Mouse (Mus musculus): ENCODE measurements around the gene Dusp16.
A peak's percentile ranks its signal among the peaks of the same experiment; 100 is the strongest.

The Dusp16 gene

DNA sequence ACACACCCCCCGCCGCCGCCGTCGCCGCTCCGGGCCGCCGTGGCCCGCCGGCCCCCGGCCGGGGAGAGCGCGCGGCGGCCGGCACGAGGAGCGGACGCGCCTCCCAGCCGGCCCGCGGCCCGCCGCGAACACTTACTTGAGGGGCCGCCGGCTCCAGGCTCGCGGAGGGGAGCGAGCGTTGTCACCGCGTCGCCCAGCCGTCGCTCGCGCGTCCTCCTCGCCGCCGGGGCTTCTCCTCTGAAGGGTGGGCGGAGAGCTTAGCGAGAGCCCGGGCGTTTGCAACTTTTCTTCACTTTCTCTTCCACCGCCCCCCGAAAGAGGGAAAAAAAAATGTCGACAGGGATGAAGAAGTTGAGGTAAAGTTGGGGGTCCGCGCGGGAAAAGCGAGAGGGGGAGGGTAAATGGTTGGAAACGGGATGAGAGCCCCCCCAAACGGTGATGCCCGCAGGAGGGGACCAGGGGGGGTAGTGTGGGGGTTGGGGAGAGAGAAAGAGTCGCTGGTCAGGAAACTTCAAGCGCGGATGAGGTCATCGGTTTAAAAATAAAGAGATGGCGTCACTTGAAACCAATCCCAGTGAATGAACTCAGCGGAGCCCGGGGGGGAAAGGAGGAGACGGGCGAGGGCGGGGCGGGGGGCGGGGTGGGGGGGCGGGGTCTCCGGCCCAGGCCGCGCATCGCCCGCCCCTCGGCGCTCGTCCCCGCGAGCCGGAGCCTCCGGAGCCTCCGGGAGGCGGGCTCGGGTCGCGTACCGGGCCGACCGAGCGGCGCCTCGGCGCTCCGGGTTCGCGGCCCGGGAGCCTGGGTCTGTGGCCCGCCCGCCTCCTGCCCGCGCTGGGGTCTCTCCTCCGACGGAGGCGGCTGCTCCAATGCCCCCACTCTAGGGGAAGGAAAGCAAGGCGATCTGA lies at the start of gene Dusp16:
Gene Dusp16 (minus strand): TSS at position 485 of the 905 bp plus-strand sequence.
- peak; percentile 91 for DNase-seq (ENCODE audit: low read depth, low spot score)

DNA sequence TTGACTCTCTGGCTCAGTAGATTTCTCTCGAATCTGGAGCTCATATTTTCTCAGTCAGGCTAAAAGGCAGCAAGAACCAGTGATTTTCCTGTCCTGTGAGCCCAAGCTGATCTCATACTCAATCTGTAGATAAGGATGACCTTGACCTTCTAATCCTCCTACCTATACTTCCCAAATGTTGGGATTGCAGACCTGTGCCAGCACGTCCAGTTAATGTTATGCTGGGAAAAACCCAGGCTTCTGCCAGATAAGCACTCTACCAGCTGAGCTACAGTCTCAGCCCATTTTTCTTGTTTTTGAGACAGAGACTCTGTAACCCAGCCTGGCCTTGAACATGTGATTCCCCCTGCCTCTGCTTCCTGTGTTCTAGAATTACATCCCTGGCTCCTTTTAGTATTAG lies 47.9 kb upstream of the Dusp16 start:
- DNase-seq (ENCODE audit: low read depth, low spot score): no peak

DNA sequence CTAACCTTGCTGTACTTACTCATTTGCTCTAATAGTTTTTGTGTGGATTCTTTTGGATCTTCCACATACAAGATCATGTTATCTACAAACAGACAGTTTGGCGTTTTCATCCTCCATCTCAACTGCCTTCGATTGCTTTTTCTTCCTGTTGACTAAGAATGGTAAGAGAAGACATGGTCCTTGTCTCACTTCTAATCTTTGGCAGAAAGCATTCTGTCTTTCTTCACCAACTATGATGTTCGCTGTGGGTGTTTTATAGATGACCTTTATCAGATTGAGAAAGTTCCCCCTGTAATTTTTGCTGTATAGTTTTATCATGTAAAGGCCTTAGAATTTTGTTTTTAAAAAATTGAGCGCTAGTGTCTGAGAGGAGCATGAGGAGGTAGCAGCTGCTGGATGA lies 45.7 kb upstream of the Dusp16 start:
- peak; percentile 25 for DNase-seq (ENCODE audit: low read depth, low spot score)

DNA sequence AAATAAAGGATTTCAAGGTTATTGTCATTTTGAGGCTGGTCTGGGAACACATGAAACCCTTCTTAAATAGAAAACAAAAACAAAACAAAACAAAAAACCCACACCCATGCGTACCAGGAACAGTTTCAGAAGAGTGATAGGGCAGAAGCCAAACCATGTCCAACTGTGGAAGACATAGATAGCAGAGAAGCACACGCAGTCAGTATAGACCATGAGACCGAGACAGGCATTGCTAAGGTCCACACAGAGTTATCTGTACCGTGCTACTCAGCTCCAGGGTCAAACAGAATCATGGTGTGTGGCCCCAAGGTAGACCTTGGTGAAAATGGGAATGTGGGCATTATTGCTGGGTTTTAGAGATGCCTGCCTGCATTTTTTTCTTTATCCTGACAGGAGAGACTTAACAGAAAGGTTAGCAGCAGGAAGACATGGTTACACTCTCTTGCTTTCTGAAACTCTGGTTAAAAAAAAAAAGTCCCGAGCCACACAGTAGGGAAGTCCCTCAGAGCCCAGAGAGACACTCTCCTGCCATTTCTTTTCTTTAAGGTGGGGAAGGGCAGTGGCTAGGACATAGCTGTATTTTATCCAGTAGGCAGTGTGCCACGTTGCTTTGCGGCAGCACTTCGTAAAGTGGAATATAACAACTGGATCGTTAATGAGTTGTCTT lies 42.3 kb upstream of the Dusp16 start:
- DNase-seq (ENCODE audit: low read depth, low spot score): no peak

DNA sequence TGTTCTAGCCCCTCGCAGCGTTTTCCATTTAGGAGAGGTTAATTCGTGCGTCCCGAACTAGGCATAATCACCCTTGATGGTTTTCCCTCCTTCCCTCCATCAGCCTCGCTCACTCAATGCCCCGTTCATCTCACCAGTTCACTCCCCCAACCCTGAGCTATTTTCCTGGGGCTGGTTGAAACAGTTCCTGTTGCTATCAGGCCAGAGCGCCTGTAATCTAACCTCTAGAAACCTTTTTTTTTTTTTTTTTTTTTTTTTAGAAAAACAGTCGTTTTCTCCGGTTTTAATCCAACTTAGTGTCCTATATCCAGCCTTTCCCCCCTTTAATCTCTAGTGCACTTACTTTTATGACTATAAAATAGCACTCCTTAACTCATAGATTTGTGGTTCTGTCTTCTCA lies 38.4 kb upstream of the Dusp16 start:
- DNase-seq (ENCODE audit: low read depth, low spot score): peak; percentile 38

DNA sequence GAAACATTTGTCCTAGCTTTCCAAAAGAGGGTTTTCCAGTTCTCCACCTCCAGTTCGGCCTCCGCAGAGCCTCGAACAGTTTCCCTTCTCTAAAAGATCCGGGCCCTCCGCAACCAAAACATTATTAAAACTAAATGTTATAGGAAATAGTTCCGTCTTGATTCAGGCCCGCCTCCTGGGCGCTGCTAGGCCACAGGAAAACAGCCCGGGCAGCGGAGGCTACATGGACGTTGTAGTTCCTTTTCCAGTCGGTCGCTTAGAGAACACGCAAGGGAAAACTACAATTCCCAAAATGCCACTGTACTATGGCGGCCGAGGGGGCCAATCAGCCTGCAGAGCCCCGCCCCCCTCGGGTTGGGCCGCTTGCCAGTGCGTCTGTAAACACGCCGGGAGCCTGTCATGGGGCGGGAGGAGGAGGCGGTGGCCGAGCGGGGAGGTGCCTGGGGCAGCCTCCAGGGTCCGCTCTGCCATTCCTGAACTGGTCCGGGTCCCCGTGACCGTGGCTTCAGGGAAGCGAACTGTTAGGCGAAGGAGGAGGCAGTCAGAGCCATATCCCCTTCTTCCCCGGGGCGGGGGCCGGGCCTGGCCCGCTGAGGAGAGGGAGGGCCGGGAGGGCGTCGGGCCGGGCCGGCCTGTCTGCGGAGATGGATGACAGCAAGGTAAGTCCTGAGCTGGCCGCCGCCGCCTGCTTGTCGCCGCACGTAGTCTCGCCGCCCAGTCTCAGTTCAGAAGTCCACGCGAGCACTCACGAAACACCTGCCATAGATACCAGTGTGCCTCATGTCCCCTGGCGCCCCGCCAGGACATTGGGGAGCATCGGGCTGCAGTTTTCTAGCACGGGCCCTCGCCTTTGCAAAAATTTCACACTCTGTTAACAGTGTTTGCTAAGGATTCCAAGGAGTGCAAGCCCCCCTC lies 37.6 kb upstream of the Dusp16 start, which contains the start of gene Crebl2:
Gene Crebl2 (plus strand): TSS at position 369 of the 915 bp plus-strand sequence.
- DNase-seq (ENCODE audit: low read depth, low spot score): peak; percentile 98

DNA sequence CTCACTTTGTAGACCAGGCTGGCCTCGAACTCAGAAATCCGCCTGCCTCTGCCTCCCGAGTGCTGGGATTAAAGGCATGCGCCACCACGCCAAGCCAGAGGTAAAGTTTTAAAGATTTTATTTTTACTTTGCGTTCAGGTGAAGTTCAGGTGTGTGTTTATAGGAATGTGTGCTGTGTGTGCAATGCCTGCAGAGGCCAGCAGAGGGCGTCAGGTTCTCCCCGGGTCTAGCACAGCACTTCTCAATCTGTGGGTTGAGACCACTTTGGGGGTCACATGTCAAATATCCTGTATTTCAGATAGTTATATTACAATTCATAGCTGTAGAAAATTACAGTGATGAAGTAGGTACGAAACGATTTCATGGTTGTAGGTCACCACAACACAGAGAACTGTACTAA lies 30.4 kb upstream of the Dusp16 start:
- peak; percentile 72 for DNase-seq (ENCODE audit: low read depth, low spot score)

DNA sequence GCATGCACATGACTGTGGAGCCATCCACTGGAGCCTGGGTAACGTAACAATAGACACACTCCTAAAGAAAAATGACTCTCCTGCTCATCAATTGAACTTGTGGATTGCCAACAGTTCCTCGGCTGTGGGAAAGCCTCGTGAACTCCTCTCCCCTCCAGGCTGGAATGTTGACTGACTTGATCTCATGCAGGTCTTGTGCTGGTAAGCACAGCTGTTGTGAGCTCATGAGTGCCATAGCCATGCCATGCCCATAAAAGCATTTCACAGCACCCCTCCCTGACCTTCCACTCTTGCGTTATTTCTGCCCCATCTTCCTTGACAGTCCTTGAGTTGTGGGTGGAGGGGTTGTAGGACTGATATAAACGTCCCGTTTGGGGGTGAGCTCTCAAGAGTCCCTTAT lies 28.0 kb upstream of the Dusp16 start:
- DNase-seq (ENCODE audit: low read depth, low spot score): no peak

DNA sequence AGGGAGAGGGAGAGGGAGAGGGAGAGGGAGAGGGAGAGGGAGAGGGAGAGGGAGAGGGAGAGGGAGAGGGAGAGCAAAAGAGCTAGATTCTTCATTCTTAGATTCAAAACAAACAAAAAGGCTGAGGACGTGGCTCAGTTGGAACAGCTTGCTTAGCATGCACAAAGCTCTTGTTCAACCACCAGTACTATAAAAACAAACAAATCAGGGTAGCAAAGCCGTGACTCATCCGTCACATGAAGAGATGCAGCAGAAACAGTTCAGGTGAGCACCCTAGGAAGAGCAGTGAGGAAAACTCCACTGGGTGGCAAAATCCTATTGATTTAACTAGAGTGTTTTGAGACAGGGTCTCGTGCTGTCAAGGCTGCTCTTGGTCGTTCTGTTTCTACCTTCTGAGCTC lies 27.3 kb upstream of the Dusp16 start:
- DNase-seq (ENCODE audit: low read depth, low spot score): no peak

DNA sequence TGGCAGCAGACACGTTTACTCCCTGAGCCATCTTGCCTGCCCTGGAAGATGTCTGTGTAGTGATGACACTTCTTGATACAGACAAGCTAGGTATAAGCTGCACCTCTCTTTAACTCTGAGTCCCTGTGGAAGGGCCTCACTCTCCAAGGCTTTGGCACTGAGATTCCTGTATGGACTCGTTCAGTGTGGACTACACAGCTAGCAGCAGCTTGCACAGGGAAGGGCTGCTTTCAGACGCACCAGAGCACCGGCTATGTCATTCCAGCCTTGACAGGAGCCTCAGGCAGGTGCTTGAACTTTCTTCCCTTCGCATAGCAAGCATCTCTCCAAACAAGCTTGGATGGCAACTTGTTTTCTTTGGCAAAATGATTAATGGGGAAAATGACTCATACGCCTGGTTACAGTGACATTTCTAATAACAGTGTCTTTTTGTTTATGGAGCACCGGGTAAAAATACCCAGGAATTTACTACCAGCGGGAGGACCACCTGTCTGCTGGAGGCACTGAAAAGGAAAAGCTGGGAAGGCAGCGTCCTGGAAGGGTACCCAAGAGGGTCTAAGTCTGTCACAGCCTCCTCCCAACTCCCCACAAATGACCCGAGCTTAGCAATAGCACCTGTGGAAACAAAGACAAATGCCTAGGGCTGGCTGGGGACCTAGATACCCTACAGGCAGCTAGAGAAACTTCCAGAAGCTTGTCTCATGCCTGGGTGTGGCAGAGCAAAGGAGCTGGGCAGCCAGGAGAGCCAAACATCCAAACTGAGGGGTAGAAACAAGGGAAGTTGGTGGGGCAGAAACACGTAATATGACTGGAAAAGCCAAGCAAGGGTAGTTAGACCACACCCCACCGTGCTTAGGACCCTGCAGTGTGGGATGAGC lies 24.9 kb upstream of the Dusp16 start:
- DNase-seq (ENCODE audit: low read depth, low spot score): no peak

DNA sequence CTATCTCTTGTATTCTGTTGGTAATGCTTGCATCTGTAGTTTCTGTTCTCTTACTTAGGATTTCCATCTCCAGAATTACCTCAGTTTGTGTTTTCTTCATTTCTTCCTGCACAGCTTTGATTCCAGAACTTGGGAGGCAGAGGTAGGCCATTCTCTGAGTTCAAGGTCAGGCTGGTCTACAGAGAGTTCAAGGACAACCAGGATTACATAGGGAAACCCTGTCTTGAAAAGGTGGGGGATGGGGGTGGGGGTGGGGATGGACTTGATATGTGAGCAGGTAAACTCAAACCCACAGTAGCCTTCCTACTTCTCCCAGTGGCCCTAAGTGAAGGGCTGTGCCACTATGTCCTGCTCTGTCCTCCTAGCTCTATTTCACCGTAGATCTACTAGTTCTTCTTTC lies 20.6 kb upstream of the Dusp16 start:
- DNase-seq (ENCODE audit: low read depth, low spot score): no peak

DNA sequence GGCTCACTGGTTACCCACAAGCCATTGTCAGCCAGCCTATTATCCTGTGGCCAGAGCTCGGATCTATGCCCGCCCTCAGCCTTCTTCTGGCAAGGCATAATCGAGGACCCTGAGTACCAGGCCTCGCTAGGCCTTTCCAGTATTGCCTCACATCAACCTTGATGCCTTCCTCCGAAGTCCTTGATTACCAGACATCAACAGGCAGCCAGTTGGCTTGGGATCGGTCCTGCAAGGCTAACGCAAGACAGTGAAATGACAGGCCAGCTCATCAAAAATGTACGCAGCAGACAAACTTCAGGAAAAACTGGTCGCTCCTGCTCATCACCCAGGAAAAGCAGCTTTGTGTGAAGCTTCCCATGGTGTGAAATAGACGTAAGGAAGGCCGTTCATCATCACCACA lies 15.4 kb upstream of the Dusp16 start:
- no peak for DNase-seq (ENCODE audit: low read depth, low spot score)

DNA sequence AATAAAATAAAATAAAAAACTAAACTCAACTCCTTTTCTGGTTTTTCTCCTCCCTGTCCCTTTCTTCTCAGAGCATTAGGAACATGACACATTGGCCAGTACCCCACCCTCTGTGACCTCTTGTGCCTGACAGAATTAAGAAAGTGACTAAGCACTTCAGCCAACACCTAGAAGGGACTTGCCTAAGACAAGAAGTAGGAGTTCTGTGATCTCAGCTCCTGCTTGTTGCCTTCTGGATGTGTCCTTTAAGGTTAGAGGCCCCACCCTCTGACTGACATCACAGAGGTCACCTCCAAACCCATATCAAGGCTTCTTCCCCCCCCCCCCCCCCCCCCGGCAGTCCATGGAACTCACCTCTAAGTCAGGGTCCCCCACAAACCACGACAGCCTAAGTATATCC lies 14.7 kb upstream of the Dusp16 start:
- DNase-seq (ENCODE audit: low read depth, low spot score): no peak

DNA sequence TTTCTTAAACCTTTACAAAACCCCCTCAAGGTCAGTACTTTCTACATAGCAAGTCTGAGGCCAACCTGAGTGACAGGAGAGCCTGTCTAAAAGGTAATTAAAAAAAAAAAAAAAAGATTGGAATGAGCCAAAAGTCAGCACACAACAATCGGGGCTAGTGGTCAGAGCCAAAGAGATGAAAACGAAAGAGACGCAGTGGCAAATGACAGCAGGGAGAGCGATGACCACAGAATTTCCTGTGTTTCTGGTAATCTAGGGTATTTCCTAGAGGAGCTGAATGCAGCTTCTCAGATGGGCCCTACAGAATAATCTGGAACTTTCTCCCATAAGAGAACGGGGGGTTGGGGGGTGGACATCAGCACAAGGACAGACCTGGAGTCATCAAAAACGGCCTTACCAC lies 13.7 kb upstream of the Dusp16 start:
- DNase-seq (ENCODE audit: low read depth, low spot score): no peak

DNA sequence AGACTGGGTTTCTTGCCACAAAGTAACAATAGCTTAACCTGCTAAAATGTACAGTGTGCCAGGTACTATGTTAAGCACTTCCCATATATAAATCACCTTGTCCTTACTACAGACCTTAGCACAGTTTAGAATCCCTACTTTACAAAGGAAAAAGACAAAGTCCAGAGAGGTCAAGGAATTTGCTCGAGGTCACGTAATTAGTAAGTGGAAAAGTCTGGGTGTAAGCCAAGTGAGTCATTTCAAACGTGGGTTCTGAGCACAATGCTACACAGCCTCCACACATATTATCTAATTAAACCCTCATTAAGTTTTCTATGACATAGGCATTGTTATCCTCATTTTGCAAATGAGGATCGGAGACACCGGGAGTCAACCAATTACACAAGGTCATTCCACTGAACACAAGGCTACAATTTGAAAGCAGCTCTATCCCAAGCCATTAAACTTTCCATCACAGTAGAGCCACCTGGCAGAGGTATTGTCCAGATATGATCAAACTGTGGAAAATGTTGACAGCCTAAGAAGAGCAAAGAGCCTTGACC lies 12.4 kb upstream of the Dusp16 start:
- DNase-seq (ENCODE audit: low read depth, low spot score): no peak

DNA sequence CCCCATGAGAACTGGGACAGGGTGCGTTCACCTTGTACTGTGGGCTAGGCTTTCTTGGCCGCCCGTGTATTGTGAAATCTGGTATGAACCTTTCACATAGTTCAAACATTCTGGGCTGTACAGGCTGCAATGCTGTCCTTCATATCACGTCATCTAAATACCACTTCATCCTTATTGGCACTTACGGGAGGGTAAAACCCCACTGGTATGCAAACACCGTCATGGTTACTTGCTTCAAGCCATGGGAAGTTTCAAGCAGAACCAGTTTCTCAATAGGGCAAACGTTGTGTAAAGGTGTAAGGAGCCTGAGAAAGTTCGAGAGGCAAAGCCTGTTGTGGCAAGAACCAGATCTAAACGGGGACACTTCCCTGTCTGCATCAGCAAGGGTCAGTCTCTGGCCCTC lies 10.2 kb upstream of the Dusp16 start:
- DNase-seq (ENCODE audit: low read depth, low spot score): no peak

DNA sequence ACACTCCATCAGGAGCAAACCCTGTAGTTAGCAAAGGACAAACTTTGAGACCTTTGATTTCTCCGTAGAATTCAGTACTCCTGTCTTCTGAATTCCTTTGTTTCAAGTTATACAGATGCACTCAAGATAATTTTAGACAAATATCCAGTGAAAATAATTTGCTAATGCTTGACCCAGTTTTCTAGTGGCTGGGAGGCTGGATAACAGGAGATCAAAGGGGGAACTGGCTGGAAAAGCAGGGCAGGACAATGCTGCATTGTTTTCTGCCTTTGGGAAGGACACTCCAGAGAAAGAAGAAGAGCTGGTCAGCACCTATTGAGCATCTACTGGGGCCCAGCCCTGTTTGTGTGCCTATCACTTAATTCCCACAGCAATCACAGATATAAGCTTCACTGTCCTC lies 9.1 kb upstream of the Dusp16 start:
- DNase-seq (ENCODE audit: low read depth, low spot score): no peak

DNA sequence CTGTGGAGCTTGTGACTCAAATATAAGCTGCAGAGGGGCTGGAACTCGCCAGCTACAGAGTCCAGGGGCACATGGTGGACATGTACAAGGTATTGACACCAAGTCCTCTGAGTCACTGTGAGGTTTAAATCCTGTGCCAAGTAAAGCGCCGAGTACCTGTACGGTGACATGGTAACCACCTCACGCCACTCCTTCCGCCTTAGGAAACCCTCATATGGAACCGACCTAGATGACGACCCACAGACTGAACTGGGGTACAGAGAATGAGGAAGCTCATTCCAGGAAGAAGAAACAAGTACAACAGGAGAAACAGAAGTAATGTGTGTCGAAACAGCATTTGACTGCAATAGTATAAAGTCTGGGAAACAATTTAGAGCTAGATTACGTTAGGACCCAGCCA lies 3.9 kb upstream of the Dusp16 start:
- no peak for DNase-seq (ENCODE audit: low read depth, low spot score)

DNA sequence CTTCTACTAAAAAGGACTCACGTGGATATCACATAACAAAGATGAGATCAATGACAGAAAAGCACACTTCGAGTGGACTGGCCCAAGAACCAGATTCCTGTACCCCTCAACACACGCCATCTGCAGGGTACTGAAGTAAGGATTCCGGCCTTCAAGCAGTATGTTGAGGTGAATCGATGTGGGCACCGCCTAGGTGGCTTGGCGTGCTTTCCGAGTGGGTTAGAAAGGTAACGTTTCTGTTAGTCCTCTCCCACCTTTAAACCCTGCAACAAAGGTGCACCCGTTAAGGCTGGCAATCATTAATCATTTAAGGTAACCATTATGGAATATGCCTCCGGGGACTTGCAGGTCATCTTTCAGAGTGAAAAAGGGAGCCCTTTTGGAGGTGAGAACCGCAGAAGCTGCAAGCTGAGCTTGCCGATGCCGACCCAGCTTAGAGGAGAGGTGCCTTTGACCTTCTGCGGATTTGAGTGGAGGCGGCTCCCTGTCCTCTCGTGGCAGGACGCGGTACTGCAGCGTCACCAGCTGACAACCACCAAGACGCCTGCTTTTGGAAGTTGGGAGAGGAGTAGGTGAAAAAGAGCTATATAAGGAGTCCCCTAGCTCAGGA lies 1.6 kb upstream of the Dusp16 start:
- DNase-seq (ENCODE audit: low read depth, low spot score): peak; percentile 92

Data from CD4-positive, CD25-positive, alpha-beta regulatory T cell, adult 2 months (primary cell).